Mouse (Mus musculus) cerebellum, adult 2 months (tissue): ENCODE measurements around the gene Lrrn1. TPM values are rescaled to one million over a fixed set of nuclear protein-coding genes. Genes with fewer than 3 reads are reported as not detected.

Experiments
- DNase-seq, 2 experiments: peaks; one replicate each; pipeline ENCODE4 v3.0.0; 2021
- H3K27ac ChIP-seq: fragments of 200-500 bp; 2 replicates; pipeline ENCODE4 v1.5.1; 2012; ENCODE audit warnings: low read length, control low read depth, inconsistent platforms; ENCODE audit not compliant: insufficient read depth
- H3K27me3 ChIP-seq: fragments of 200-500 bp; 2 replicates; pipeline ENCODE4 v1.6.1; 2012; ENCODE audit warnings: inconsistent platforms, mild to moderate bottlenecking, low read length, moderate library complexity; ENCODE audit not compliant: control insufficient read depth, insufficient read depth
- H3K4me1 ChIP-seq: fragments of 200-500 bp; 2 replicates; pipeline ENCODE4 v1.6.1; 2011; ENCODE audit warnings: low read length; ENCODE audit not compliant: control insufficient read depth, insufficient read depth
- H3K4me3 ChIP-seq: fragments of 200-500 bp; replicated peaks from 2 replicates; pipeline ENCODE3; 2011; ENCODE audit warnings: mild to moderate bottlenecking, low read depth, low read length, control low read depth; ENCODE audit not compliant: insufficient read depth
- CTCF ChIP-seq: fragments of 200-500 bp; IDR thresholded peaks from 2 replicates; pipeline ENCODE4 v1.5.1; 2011; ENCODE audit warnings: low read depth, mild to moderate bottlenecking, control low read depth, low read length, moderate library complexity, borderline replicate concordance; ENCODE audit not compliant: insufficient read depth
- POLR2A ChIP-seq: fragments of 200-500 bp; IDR thresholded peaks from 2 replicates; pipeline ENCODE4 v1.6.1; 2011; ENCODE audit warnings: low read length, control low read depth, borderline replicate concordance; ENCODE audit not compliant: insufficient read depth
- WGBS: fragments of 180-500 bp; shearing (Covaris S2); methylation state at CpG from one replicate; pipeline ENCODE4 v1.1.7; 2018; 5-methylcytosine and 5-hydroxymethylcytosine counted together
- polyA plus RNA-seq: library from polyadenylated mRNA; depleted of rRNA; stranded (reverse); fragments of >200 nt; gene quantifications from 2 replicates; pipeline ENCODE4 v1.2.3, GENCODE M21; 2012

Gene Lrrn1
- polyA plus RNA-seq, 1 experiment: 98.1 TPM

DNA sequence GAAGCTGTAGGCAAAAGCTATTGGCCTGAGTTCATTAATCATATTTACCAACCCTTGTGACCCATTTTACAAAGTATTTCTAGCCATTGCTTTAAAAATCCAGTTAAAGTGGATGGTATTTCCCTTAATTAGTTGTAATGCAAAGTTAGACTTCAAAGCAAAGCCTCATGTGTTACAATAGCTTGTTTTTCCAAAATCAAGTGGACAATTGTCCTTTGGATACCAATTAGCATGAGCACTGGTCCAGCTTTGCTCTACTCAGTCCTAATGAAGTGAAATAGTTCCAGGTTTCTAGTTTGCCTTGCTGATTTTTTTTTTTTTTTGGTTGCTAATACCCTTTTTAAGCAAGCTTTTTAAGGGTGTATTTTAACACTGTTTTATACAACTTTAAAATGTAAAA lies 75.6 kb downstream of the Lrrn1 start:
- Histone ChIP-seq H3K4me3 (no peak overlapping the region), H3K27me3 (no peaks in the 10 kb centered on the region), H3K27ac (no peak overlapping the region), H3K4me1 (no peaks in the 10 kb centered on the region)
- no peak for TF ChIP-seq POLR2A
- no peak for TF ChIP-seq CTCF
- DNase-seq: no peak

DNA sequence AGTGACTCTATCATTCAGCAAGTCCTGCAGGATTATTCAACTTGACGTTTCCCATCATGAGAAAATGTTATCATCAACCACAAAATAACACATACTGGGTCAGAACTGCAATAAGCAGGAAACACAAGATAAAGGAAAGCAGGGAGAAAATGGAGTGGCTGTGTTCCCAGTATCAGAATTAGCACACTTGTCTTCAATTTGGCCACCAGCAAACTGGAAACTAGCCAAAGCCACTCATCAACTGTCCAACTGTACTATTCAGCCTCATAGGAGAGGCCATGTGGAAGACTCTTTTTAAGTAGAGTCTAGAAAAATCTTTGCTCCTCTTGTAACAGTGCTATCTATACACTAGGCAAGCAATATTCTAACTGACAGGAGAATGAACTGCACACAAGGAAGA lies 84.7 kb downstream of the Lrrn1 start:
- no peaks in the 10 kb centered on the region for H3K27me3 ChIP-seq
- H3K27ac ChIP-seq: no peak overlapping the region
- WGBS: 6% methylated on average over 1 of the region's 1 CpGs
- peak; percentile 12 to 64 for DNase-seq
- H3K4me3 ChIP-seq: no peak overlapping the region
- peaks cover 6% of the 10 kb centered on the region; the same call in 1 of the 2 replicates for H3K4me1 ChIP-seq
- no peak for TF ChIP-seq POLR2A
- TF ChIP-seq CTCF: no peak
